Mouse (Mus musculus) granulocyte monocyte progenitor cell, adult 5-6 weeks (primary cell): ENCODE data around the gene Znrf3. TPM values are rescaled to one million over a fixed set of nuclear protein-coding genes. Genes with fewer than 3 reads are reported as not detected.

Source experiments
- ATAC-seq: replicated peaks from 2 replicates; pipeline ENCODE4 v1.8.0; 2016; ENCODE audit warnings: mild to moderate bottlenecking, moderate TSS enrichment, inconsistent platforms; ENCODE audit not compliant: poor library complexity, severe bottlenecking
- total RNA-seq, 2 experiments: library from RNA; stranded (forward) in 1 of 2; stranded (reverse) in 1 of 2; fragments of 200-712, 200-1000 nt in 1 of 2; fragments of >200 nt in 1 of 2; fragmentation: Nextera tagmentation in 1 of 2; gene quantifications; 2 replicates each; pipeline ENCODE4 v1.2.3; 2014 to 2017

The Znrf3 gene
- total RNA-seq, 2 experiments from 2014 or later, result 2.2 to 6.4 TPM

- ATAC-seq, result no peak
Observed at GRCm38 (mm10) chr11:5443511-5444233, 975 bp downstream of the Znrf3 start.

DNA sequence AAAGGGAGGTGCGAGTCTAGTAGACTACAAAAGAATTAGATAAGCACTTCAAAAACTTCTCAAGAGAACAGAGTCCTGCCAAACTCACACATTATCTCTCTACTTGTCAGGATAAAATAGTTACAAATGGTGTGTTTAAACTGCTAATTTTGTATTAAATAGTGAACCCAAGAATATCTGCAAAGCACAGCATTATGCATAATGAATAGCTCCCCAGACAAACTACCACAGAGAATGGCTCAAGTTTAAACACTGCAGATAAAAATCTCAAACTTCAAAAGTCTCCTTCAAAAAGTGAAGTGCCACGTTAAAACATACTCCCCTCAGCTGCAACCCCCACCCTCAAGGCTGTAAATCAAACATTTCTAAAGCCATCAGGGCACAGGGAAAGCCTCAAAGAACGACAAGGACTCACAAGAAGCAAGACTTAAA is 2.0 kb downstream of the Znrf3 start:
- ATAC-seq, result no peak

DNA sequence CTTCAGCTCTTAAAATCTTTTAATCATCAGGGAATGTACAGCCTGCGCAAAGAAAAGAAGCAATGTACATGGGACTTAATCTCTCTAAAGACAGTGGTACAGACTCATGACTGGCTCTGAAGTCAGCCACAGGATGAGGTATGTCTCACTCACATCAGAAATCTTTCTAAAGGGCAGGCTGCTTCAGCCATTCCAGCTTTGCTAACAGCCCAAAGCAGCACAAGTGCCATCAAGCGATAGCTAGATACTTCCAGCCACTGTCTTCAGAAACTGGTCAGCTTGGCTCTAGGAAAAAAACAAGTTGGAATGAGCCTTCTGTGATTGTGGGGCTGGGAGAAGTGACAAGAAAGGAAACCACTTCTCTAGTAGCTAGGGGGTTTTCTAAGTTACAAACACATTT is 7.0 kb downstream of the Znrf3 start:
- ATAC-seq, result no peak

GRCm38 (mm10) chr11:5436988-5437387 is 7.7 kb downstream of the Znrf3 start:
- ATAC-seq, result no peak

- no peak for ATAC-seq
Observed at GRCm38 (mm10) chr11:5435493-5435892, 9.2 kb downstream of the Znrf3 start.

GRCm38 (mm10) chr11:5432330-5432729 is 12.3 kb downstream of the Znrf3 start:
- peak; percentile 86 for ATAC-seq

GRCm38 (mm10) chr11:5430863-5431262 is 13.8 kb downstream of the Znrf3 start:
- peak; percentile 84 for ATAC-seq

- ATAC-seq, result no peak
Observed at GRCm38 (mm10) chr11:5429396-5430190, 15.1 kb downstream of the Znrf3 start.

GRCm38 (mm10) chr11:5427251-5427650 is 17.4 kb downstream of the Znrf3 start:
- no peak for ATAC-seq

- no peak for ATAC-seq
Observed at GRCm38 (mm10) chr11:5426317-5426716, 18.3 kb downstream of the Znrf3 start.

- no peak for ATAC-seq
Observed at GRCm38 (mm10) chr11:5425106-5425505, 19.5 kb downstream of the Znrf3 start.

GRCm38 (mm10) chr11:5424185-5424584 is 20.5 kb downstream of the Znrf3 start:
- no peak for ATAC-seq

DNA sequence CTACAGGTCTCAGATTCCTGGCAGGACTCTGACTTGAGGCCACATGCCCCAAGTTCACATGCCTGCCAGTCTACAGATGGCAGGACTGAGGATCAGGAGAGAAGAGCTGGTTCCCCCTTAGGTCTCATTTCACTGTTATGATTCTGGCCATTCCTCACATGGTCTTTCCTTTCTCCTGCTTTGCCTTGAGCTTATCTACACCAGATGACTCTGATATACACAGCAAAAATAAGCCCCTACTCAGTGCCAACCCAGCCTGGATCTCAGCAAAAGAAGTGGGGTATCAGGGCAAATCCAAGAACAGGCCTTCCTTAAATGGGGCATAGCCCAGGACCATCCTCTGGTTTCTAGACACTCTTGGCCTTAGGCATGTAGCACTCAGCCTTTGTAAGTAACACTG is 21.6 kb downstream of the Znrf3 start:
- ATAC-seq, result no peak

GRCm38 (mm10) chr11:5422252-5422636 is 22.4 kb downstream of the Znrf3 start:
- ATAC-seq, result no peak

GRCm38 (mm10) chr11:5421506-5422251 is 23.0 kb downstream of the Znrf3 start:
- ATAC-seq, result no peak

DNA sequence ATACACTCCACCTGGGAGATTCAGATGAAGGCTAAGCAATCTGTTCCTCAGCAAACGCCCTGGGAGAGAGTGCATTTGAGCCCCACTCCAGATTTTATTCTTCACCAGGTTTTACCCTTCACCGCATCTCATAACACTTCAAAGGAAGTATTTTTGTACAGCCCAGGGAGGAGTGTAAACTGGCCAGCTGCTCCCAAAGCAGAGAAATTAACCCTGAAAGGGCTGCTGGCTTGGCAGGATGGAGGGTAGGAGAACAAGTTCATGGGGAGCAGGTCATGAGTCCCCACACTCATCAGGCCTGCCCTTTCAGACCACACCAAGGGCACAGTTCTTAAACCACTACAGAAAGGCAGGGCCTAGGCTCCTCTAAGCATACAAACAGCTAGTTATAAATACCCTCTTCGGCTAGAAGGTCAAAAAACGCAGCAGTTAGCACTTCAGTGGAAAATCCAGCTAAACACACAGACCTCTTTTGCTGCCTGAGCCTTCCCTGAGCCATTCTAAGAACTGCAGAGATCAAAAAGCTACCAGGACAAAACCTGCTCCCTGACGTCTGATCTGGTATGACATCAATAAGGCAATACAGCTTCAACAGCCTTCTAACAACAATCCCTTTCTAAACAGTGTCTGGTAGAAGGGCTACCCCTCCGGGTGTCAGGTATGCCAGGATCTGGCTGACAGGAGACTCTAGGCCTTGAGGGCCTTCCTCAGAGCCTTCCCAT is 28.9 kb downstream of the Znrf3 start:
- no peak for ATAC-seq

DNA sequence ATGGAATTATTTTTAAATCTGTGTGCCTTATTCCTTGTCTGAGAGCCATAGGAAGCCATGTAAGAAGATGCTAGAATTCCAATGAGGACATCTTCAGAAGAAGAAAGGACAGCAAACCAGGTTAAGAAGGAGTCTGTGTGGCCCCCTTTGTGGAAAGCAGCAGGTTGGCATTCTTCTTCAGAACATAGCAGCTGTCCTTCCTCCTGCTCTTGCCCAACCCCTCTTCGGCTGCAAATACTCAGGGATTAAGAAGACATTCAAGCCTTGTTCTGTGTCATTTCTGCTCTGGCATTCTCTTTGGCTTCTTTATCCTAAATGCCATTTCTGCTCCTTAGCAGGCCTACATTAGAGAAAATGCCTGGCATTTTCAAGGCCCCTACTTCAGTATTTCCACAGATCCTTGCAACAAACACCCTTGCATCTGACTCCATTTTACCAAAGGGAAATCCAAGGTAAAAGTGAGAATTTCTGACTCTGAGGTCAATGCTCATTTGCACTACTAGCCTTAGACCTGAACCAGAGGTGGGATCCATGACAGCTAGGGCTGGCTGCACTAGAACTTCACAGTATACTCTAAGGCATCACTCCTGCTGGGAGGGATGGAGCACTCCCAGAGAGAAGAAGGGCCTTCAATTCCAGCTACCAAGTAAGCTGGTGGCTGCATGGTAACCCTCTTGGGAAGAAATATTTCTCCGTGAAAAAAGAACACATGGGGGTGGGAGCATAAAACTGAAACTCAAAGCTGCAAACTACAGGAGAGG is 29.6 kb downstream of the Znrf3 start:
- ATAC-seq, result no peak

DNA sequence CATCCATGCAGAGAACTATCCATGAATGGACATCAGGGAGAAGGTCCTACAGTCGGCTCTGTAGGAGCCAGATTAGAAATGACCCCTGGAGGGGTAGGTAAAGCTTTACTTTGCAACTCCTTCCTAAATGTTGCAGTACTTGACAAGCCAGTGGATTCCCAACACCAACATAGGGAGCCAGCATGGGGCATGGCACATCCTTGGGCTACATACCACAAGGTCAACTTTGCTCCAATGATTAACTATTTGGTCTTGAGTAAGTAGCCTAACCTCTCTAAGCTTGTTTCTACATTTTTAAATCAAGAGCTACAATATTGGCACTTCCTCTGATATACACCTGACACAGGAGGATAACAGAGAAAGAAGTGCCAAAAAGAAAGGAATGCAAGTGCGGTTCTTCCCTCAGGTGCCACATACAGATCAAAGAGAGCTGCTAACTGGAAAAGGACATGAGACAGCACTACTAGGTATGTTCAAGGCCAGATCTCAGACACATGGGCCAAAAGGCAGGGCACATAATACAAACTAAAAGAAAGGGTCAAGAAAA is 31.9 kb downstream of the Znrf3 start:
- no peak for ATAC-seq

GRCm38 (mm10) chr11:5411577-5411976 is 33.1 kb downstream of the Znrf3 start:
- ATAC-seq, result no peak
